Mouse (Mus musculus) heart, embryonic 11.5 days (tissue): Measurements from ENCODE around the gene Hat1. TPM values are rescaled to one million over a fixed set of nuclear protein-coding genes. Genes with fewer than 3 reads are reported as not detected.

Source experiments
- ATAC-seq: fragments of 200-750 bp; cut with Nextera tagmentation; replicated peaks from 2 replicates; pipeline ENCODE4 v1.8.0; 2017; ENCODE audit warnings: moderate library complexity; ENCODE audit not compliant: insufficient number of reproducible peaks, low FRiP score, low TSS enrichment
- H3K27ac ChIP-seq: fragments of 300-500 bp; sonication (generic); 2 replicates; pipeline ENCODE4 v1.5.1; 2014; ENCODE audit warnings: mild to moderate bottlenecking, low read depth, low read length
- H3K27me3 ChIP-seq: fragments of 300-500 bp; sonication (generic); 2 replicates; pipeline ENCODE4 v1.6.1; 2014; ENCODE audit warnings: mild to moderate bottlenecking, low read length, mixed read lengths; ENCODE audit not compliant: control insufficient read depth, insufficient read depth
- H3K36me3 ChIP-seq: fragments of 300-500 bp; sonication (generic); 2 replicates; pipeline ENCODE4 v1.6.1; 2014; ENCODE audit warnings: mild to moderate bottlenecking, low read length, moderate library complexity, mixed read lengths; ENCODE audit not compliant: control insufficient read depth, insufficient read depth
- H3K4me1 ChIP-seq: fragments of 300-500 bp; sonication (generic); 2 replicates; pipeline ENCODE4 v1.6.1; 2014; ENCODE audit warnings: low read length; ENCODE audit not compliant: control insufficient read depth, insufficient read depth
- H3K4me2 ChIP-seq: fragments of 300-500 bp; sonication (generic); 2 replicates; pipeline ENCODE4 v1.6.1; 2014; ENCODE audit warnings: mild to moderate bottlenecking, moderate library complexity
- H3K4me3 ChIP-seq: fragments of 300-500 bp; sonication (generic); 2 replicates; pipeline ENCODE4 v1.5.1; 2014; ENCODE audit warnings: low read depth, low read length
- H3K9ac ChIP-seq: fragments of 300-500 bp; sonication (generic); 2 replicates; pipeline ENCODE4 v1.6.1; 2014; ENCODE audit warnings: mild to moderate bottlenecking, low read depth, low read length, moderate library complexity
- H3K9me3 ChIP-seq: fragments of 300-500 bp; sonication (generic); replicated peaks from 2 replicates; pipeline ENCODE4 v1.6.1; 2016; ENCODE audit warnings: low read length; ENCODE audit not compliant: control insufficient read depth
- WGBS: fragments of 180-500 bp; shearing (Covaris S2); extraction: QIAGEN DNeasy Blood & Tissue Kit; methylation state at CpG from one replicate; pipeline ENCODE4 v1.1.7; 2014; ENCODE audit not compliant: insufficient replicate concordance; 5-methylcytosine and 5-hydroxymethylcytosine counted together
- polyA plus RNA-seq: library from polyadenylated mRNA; unstranded; fragments of >200 nt; fragmentation: Nextera tagmentation; extraction: Ambion mirVana; gene quantifications from 2 replicates; pipeline ENCODE4 v1.2.1, GENCODE M21; 2014

The Hat1 gene
- polyA plus RNA-seq, 1 experiment from 2014 or later, result 144 TPM

- H3K4me2 ChIP-seq, result peak overlapping the region; percentile 27; the same call in 1 of the 2 replicates
- H3K36me3 ChIP-seq, result no peaks in the 10 kb centered on the region
- H3K4me3 ChIP-seq, result no peak overlapping the region
- peak overlapping the region; percentile 68 for H3K27ac ChIP-seq
- H3K9me3 ChIP-seq, result no peaks in the 10 kb centered on the region
- H3K9ac ChIP-seq, result no peak overlapping the region
- peaks cover 3% of the 10 kb centered on the region; the same call in 1 of the 2 replicates for H3K4me1 ChIP-seq
- H3K27me3 ChIP-seq, result no peaks in the 10 kb centered on the region
- 29% methylated on average over 7 of the region's 7 CpGs for WGBS
- ATAC-seq, result peak; percentile 88
Observed at GRCm38 (mm10) chr2:71461589-71461988, 72.8 kb downstream of the Hat1 start.

- no peaks in the 10 kb centered on the region for H3K27me3 ChIP-seq
- peak overlapping the region; percentile 49; the same call in 1 of the 2 replicates for H3K9ac ChIP-seq
- no peaks in the 10 kb centered on the region for H3K9me3 ChIP-seq
- ATAC-seq, result no peak
- no peaks in the 10 kb centered on the region for H3K36me3 ChIP-seq
- H3K4me1 ChIP-seq, result peaks cover 3% of the 10 kb centered on the region; the same call in 1 of the 2 replicates
- H3K27ac ChIP-seq, result peak overlapping the region; percentile 68
- no peak overlapping the region for H3K4me3 ChIP-seq
- peak overlapping the region; percentile 27; the same call in 1 of the 2 replicates for H3K4me2 ChIP-seq
- WGBS, result 69% methylated on average over 4 of the region's 4 CpGs
Observed at GRCm38 (mm10) chr2:71462066-71462465, 73.3 kb downstream of the Hat1 start.

GRCm38 (mm10) chr2:71462553-71462952 lies 73.8 kb downstream of the Hat1 start:
- Histone ChIP-seq H3K27ac (no peak overlapping the region), H3K27me3 (no peaks in the 10 kb centered on the region), H3K9me3 (no peaks in the 10 kb centered on the region), H3K4me2 (no peak overlapping the region), H3K36me3 (no peaks in the 10 kb centered on the region), H3K4me3 (no peak overlapping the region), H3K9ac (0 out of 2 replicates have a peak overlapping the region, but pooled peaks have one; percentile 16), H3K4me1 (peaks cover 3% of the 10 kb centered on the region; the same call in 1 of the 2 replicates)
- no peak for ATAC-seq
- WGBS, result 61% methylated on average over 3 of the region's 3 CpGs

- Histone ChIP-seq H3K36me3 (no peaks in the 10 kb centered on the region), H3K4me3 (no peak overlapping the region), H3K4me2 (no peak overlapping the region), H3K4me1 (peaks cover 3% of the 10 kb centered on the region; the same call in 1 of the 2 replicates), H3K9ac (no peak overlapping the region), H3K27me3 (no peaks in the 10 kb centered on the region), H3K27ac (no peak overlapping the region), H3K9me3 (no peaks in the 10 kb centered on the region)
- no peak for ATAC-seq
- WGBS, result 21% methylated on average over 5 of the region's 6 CpGs
Observed at GRCm38 (mm10) chr2:71466103-71466502, 77.3 kb downstream of the Hat1 start.

- Histone ChIP-seq H3K9me3 (no peaks in the 10 kb centered on the region), H3K9ac (0 out of 2 replicates have a peak overlapping the region, but pooled peaks have one; percentile 22), H3K4me3 (no peak overlapping the region), H3K36me3 (no peaks in the 10 kb centered on the region), H3K27ac (no peak overlapping the region), H3K27me3 (no peaks in the 10 kb centered on the region), H3K4me1 (peaks cover 3% of the 10 kb centered on the region; the same call in 1 of the 2 replicates), H3K4me2 (no peak overlapping the region)
- ATAC-seq, result no peak
- 65% methylated on average over 11 of the region's 11 CpGs for WGBS
Observed at GRCm38 (mm10) chr2:71466861-71467450, 78.2 kb downstream of the Hat1 start.

GRCm38 (mm10) chr2:71471094-71471493 lies 82.3 kb downstream of the Hat1 start:
- H3K4me2 ChIP-seq, result no peak overlapping the region
- no peak overlapping the region for H3K4me3 ChIP-seq
- H3K9ac ChIP-seq, result no peak overlapping the region
- WGBS, result 80% methylated on average over 6 of the region's 6 CpGs
- no peaks in the 10 kb centered on the region for H3K27me3 ChIP-seq
- ATAC-seq, result no peak
- no peaks in the 10 kb centered on the region for H3K9me3 ChIP-seq
- no peaks in the 10 kb centered on the region for H3K36me3 ChIP-seq
- H3K27ac ChIP-seq, result no peak overlapping the region
- peaks cover 4% of the 10 kb centered on the region; the same call in 1 of the 2 replicates for H3K4me1 ChIP-seq

- WGBS, result 64% methylated on average over 7 of the region's 7 CpGs
- H3K4me1 ChIP-seq, result peaks cover 4% of the 10 kb centered on the region; the same call in 1 of the 2 replicates
- no peak overlapping the region for H3K4me2 ChIP-seq
- H3K27ac ChIP-seq, result no peak overlapping the region
- no peak for ATAC-seq
- H3K9me3 ChIP-seq, result no peaks in the 10 kb centered on the region
- H3K27me3 ChIP-seq, result no peaks in the 10 kb centered on the region
- no peak overlapping the region for H3K4me3 ChIP-seq
- H3K9ac ChIP-seq, result no peak overlapping the region
- no peaks in the 10 kb centered on the region for H3K36me3 ChIP-seq
Observed at GRCm38 (mm10) chr2:71473830-71474229, 85.1 kb downstream of the Hat1 start.

GRCm38 (mm10) chr2:71474345-71474744 lies 85.6 kb downstream of the Hat1 start:
- Histone ChIP-seq H3K27ac (no peak overlapping the region), H3K9me3 (no peaks in the 10 kb centered on the region), H3K4me1 (peaks cover 4% of the 10 kb centered on the region; the same call in 1 of the 2 replicates), H3K4me3 (no peak overlapping the region), H3K9ac (no peak overlapping the region), H3K36me3 (no peaks in the 10 kb centered on the region), H3K27me3 (no peaks in the 10 kb centered on the region), H3K4me2 (no peak overlapping the region)
- WGBS, result 46% methylated on average over 7 of the region's 7 CpGs
- ATAC-seq, result no peak

GRCm38 (mm10) chr2:71475311-71475710 lies 86.6 kb downstream of the Hat1 start:
- no peak for ATAC-seq
- Histone ChIP-seq H3K9me3 (no peaks in the 10 kb centered on the region), H3K9ac (no peak overlapping the region), H3K27ac (0 out of 2 replicates have a peak overlapping the region, but pooled peaks have one; percentile 18), H3K36me3 (no peaks in the 10 kb centered on the region), H3K4me3 (no peak overlapping the region), H3K27me3 (no peaks in the 10 kb centered on the region), H3K4me1 (peaks cover 7% of the 10 kb centered on the region), H3K4me2 (no peak overlapping the region)
- 73% methylated on average over 10 of the region's 10 CpGs for WGBS
